Mouse (Mus musculus) heart, embryonic 14.5 days (tissue): ENCODE results near the gene Wdpcp. TPM values are rescaled to one million over a fixed set of nuclear protein-coding genes. Genes with fewer than 3 reads are reported as not detected.

Experiments
- ATAC-seq: fragments of 200-750 bp; cut with Nextera tagmentation; 2 replicates; pipeline ENCODE4 v1.8.0; 2017; ENCODE audit warnings: low read depth, moderate TSS enrichment; ENCODE audit not compliant: insufficient number of reproducible peaks, insufficient read depth, low FRiP score
- H3K27ac ChIP-seq, 2 experiments: fragments of 200-500 bp in 1 of 2; fragments of 300-500 bp in 1 of 2; sonication (generic) in 1 of 2; replicated peaks in 1 of 2; 2 replicates each; pipeline ENCODE4 v1.5.1; 2012 to 2014; ENCODE audit warnings: low read depth in 2 of 2, low read length in 2 of 2, control low read depth in 1 of 2, mild to moderate bottlenecking in 1 of 2, mixed read lengths in 1 of 2; ENCODE audit not compliant: control insufficient read depth in 1 of 2, insufficient read depth in 1 of 2
- H3K27me3 ChIP-seq: fragments of 300-500 bp; sonication (generic); 2 replicates; pipeline ENCODE4 v1.6.1; 2014; ENCODE audit warnings: mild to moderate bottlenecking, low read length, control low read depth; ENCODE audit not compliant: control insufficient read depth, insufficient read depth
- H3K36me3 ChIP-seq: fragments of 300-500 bp; sonication (generic); 2 replicates; pipeline ENCODE4 v1.6.1; 2014; ENCODE audit warnings: mild to moderate bottlenecking, control low read depth, low read length, mixed read lengths; ENCODE audit not compliant: control insufficient read depth, insufficient read depth
- H3K4me1 ChIP-seq, 2 experiments: fragments of 200-500 bp in 1 of 2; fragments of 300-500 bp in 1 of 2; sonication (generic) in 1 of 2; 2 replicates each; pipeline ENCODE4 v1.6.1; 2012 to 2014; ENCODE audit warnings: low read length in 2 of 2, control low read depth in 1 of 2, mixed read lengths in 1 of 2; ENCODE audit not compliant: control insufficient read depth in 2 of 2, insufficient read depth in 2 of 2
- H3K4me2 ChIP-seq: fragments of 300-500 bp; sonication (generic); 2 replicates; pipeline ENCODE4 v1.6.1; 2014; ENCODE audit warnings: mild to moderate bottlenecking, low read length
- H3K4me3 ChIP-seq, 2 experiments: fragments of 200-500 bp in 1 of 2; fragments of 300-500 bp in 1 of 2; sonication (generic) in 1 of 2; 2 replicates each; pipeline ENCODE4 v1.5.1; 2012 to 2014; ENCODE audit warnings: low read length in 2 of 2, mild to moderate bottlenecking in 2 of 2, control low read depth in 1 of 2, low read depth in 1 of 2, moderate library complexity in 1 of 2; ENCODE audit not compliant: control insufficient read depth in 1 of 2, insufficient read depth in 1 of 2
- H3K9ac ChIP-seq: fragments of 300-500 bp; sonication (generic); 2 replicates; pipeline ENCODE4 v1.6.1; 2014; ENCODE audit warnings: mild to moderate bottlenecking, low read length
- H3K9me3 ChIP-seq: fragments of 300-500 bp; sonication (generic); 2 replicates; pipeline ENCODE4 v1.6.1; 2016; ENCODE audit warnings: low read length, control low read depth; ENCODE audit not compliant: control insufficient read depth
- WGBS: fragments of 180-500 bp; shearing (Covaris S2); extraction: QIAGEN DNeasy Blood & Tissue Kit; methylation state at CpG from one replicate; pipeline ENCODE4 v1.1.7; 2014; 5-methylcytosine and 5-hydroxymethylcytosine counted together
- polyA plus RNA-seq: library from polyadenylated mRNA; unstranded; fragments of >200 nt; fragmentation: Nextera tagmentation; extraction: Ambion mirVana; gene quantifications from 2 replicates; pipeline ENCODE4 v1.2.1, GENCODE M21; 2014

Wdpcp gene
- polyA plus RNA-seq, 1 experiment from 2014 or later: 7.6 TPM

- Histone ChIP-seq H3K4me2 (no peak overlapping the region), H3K4me3 (no peak overlapping the region), H3K27me3 (no peaks in the 10 kb centered on the region), H3K27ac (no peak overlapping the region), H3K4me1 (no peaks in the 10 kb centered on the region), H3K9me3 (no peaks in the 10 kb centered on the region), H3K9ac (no peak overlapping the region), H3K36me3 (no peaks in the 10 kb centered on the region)
- no peak for ATAC-seq
Observed at GRCm38 (mm10) chr11:21545951-21546350, 26.1 kb upstream of the Wdpcp start.

- Histone ChIP-seq H3K4me3 (no peak overlapping the region), H3K4me1 (no peaks in the 10 kb centered on the region), H3K27me3 (no peaks in the 10 kb centered on the region), H3K36me3 (no peaks in the 10 kb centered on the region), H3K4me2 (no peak overlapping the region), H3K27ac (no peak overlapping the region), H3K9ac (no peak overlapping the region), H3K9me3 (no peaks in the 10 kb centered on the region)
- 38% methylated on average over 1 of the region's 1 CpGs for WGBS
- no peak for ATAC-seq
Observed at GRCm38 (mm10) chr11:21546671-21547070, 25.4 kb upstream of the Wdpcp start.

GRCm38 (mm10) chr11:21547518-21547917, 24.5 kb upstream of the Wdpcp start:
- no peak for ATAC-seq

GRCm38 (mm10) chr11:21549052-21549451, 23.0 kb upstream of the Wdpcp start:
- Histone ChIP-seq H3K9ac (no peak overlapping the region), H3K4me3 (no peak overlapping the region), H3K27ac (no peak overlapping the region), H3K36me3 (no peaks in the 10 kb centered on the region), H3K4me1 (no peaks in the 10 kb centered on the region), H3K27me3 (no peaks in the 10 kb centered on the region), H3K9me3 (no peaks in the 10 kb centered on the region), H3K4me2 (no peak overlapping the region)
- 83% methylated on average over 2 of the region's 2 CpGs for WGBS
- no peak for ATAC-seq

More at GRCm38 (mm10) chr11:21547518-21547917, 24.5 kb upstream of the Wdpcp start:
- H3K9me3 ChIP-seq: no peaks in the 10 kb centered on the region
- H3K4me2 ChIP-seq: no peak overlapping the region
- H3K9ac ChIP-seq: no peak overlapping the region
- no peak overlapping the region for H3K27ac ChIP-seq
- H3K27me3 ChIP-seq: no peaks in the 10 kb centered on the region
- H3K36me3 ChIP-seq: no peaks in the 10 kb centered on the region
- no peak overlapping the region for H3K4me3 ChIP-seq
- no peaks in the 10 kb centered on the region for H3K4me1 ChIP-seq

- ATAC-seq: no peak
- H3K4me2 ChIP-seq: no peak overlapping the region
Observed at GRCm38 (mm10) chr11:21549754-21550153, 22.3 kb upstream of the Wdpcp start.

GRCm38 (mm10) chr11:21550222-21551173, 21.5 kb upstream of the Wdpcp start:
- Histone ChIP-seq H3K27me3 (no peaks in the 10 kb centered on the region), H3K4me3 (no peak overlapping the region), H3K4me1 (no peaks in the 10 kb centered on the region), H3K9me3 (no peaks in the 10 kb centered on the region), H3K9ac (no peak overlapping the region), H3K4me2 (no peak overlapping the region), H3K36me3 (peaks cover 6% of the 10 kb centered on the region; the same call in 1 of the 2 replicates), H3K27ac (no peak overlapping the region)
- 84% methylated on average over 12 of the region's 12 CpGs for WGBS
- ATAC-seq: no peak

More at GRCm38 (mm10) chr11:21549754-21550153, 22.3 kb upstream of the Wdpcp start:
- Histone ChIP-seq H3K27ac (no peak overlapping the region), H3K4me3 (no peak overlapping the region), H3K9ac (no peak overlapping the region), H3K9me3 (no peaks in the 10 kb centered on the region), H3K27me3 (no peaks in the 10 kb centered on the region), H3K36me3 (no peaks in the 10 kb centered on the region; the same call in 1 of the 2 replicates), H3K4me1 (no peaks in the 10 kb centered on the region)
- WGBS: 49% methylated on average over 4 of the region's 4 CpGs

- H3K36me3 ChIP-seq: peaks cover 17% of the 10 kb centered on the region
- no peak overlapping the region for H3K27ac ChIP-seq
- H3K27me3 ChIP-seq: no peaks in the 10 kb centered on the region
- H3K4me1 ChIP-seq: no peaks in the 10 kb centered on the region
- no peak overlapping the region for H3K9ac ChIP-seq
- no peak for ATAC-seq
- 54% methylated on average over 3 of the region's 3 CpGs for WGBS
- H3K4me2 ChIP-seq: no peak overlapping the region
- H3K4me3 ChIP-seq: no peak overlapping the region
- no peaks in the 10 kb centered on the region for H3K9me3 ChIP-seq
Observed at GRCm38 (mm10) chr11:21552049-21552448, 20.0 kb upstream of the Wdpcp start.
